Mouse (Mus musculus): ENCODE results near the gene Slc29a3. TPM values are rescaled to one million over a fixed set of nuclear protein-coding genes. Genes with fewer than 3 reads are reported as not detected.

Slc29a3 gene
- polyA plus RNA-seq (2016; fragmentation: Nextera tagmentation; extraction: Ambion mirVana), result 11.5 TPM in 2 replicates

DNA sequence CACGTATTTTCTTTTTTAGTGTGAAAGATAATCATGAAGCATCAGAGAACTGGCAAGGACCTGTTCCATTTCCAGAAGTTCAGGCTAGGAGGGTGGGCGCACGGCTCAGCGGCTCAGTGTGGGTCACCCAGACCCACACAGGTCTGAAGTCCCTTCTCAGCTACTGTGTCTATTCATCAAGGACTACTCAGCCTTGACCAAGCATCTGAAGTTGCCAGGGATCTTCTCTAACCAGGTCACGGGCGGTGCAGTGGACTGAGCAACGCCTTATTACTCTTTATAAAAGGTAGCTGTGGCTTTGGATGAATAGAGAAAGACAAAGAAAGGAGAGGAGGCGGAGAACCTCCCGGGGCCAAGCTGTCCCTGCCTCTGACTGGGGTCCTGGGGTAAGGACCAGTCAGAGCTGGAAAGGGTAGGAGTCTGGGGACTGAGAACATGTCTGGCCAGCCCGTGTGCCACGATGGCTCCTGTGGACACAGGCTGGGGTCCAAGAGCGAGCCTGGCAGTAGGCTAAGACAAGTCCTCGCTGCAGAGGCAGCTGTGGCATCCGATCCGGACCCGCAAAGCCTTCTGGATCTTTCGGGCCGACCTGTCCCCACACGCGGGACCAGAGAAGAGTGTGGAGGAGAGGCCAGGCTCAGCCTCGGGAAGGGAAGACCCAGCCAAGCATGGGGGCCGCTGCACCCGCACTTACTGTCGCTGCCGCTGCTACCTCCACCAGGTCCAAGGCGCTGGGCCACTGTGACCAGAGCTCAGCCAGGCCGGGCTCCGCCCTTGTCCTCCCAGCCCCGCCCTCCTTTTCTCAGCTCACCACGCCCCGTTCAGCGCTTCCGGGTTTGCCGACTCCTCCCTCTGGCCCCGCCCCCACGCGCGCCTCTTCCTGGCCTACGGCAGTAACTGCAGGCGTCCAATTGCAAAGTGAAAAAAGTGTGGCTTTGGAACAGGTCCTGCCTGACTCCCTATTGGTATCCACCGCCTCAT, at the start of gene Slc29a3:
TSS of gene Slc29a3 (minus strand) at position 755 of the 981 bp plus-strand sequence.
- H3K36me3 ChIP-seq, result 0 out of 2 replicates have a peak, but pooled peaks cover 3% of the 10 kb centered on the region
- H3K27me3 ChIP-seq, result no peaks in the 10 kb centered on the region
- H3K4me2 ChIP-seq (replicated peaks), result peak within 1 kb of the TSS; percentile 75
- 8% methylated on average over 41 of the region's 41 CpGs for WGBS
- H3K27ac ChIP-seq, result peak within 1 kb of the TSS; percentile 81
- peak within 1 kb of the TSS; percentile 61 for H3K4me3 ChIP-seq
- no peaks in the 10 kb centered on the region for H3K9me3 ChIP-seq (replicated peaks)
- peak within 1 kb of the TSS; percentile 74 for H3K9ac ChIP-seq
- ATAC-seq (ENCODE audit: low FRiP score), result peak; percentile 95
- peaks cover 37% of the 10 kb centered on the region for H3K4me1 ChIP-seq

DNA sequence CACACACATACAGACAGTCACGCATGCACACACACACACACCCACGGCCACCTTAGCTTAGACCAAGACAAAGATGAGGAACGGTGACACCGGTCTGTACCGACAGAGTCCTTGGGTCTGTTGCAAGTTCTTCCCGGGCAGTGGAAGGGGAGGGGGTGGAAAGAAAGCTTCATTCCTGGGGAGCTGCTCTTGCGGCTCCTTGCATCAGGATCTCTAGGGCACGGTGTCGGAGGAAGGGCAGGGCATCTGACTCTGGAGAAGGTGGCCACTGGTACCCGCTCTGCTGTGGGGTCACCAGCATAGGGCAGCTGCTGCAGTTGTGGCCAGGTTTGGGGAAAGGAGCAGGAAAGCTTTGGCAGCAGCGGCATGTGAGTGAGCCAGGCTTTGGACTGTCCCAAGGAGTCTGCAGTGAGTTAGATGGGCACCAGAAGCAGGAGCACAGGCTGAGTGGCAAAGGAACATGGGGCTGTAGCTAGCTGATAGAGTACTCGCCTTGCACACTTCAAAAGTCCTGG, 49.4 kb upstream of the Slc29a3 start:
- Histone ChIP-seq H3K4me2 (replicated peaks) (no peak overlapping the region), H3K27ac (no peak overlapping the region), H3K36me3 (no peaks in the 10 kb centered on the region), H3K27me3 (peaks cover 29% of the 10 kb centered on the region), H3K9ac (no peak overlapping the region), H3K4me3 (no peak overlapping the region), H3K4me1 (peaks cover 37% of the 10 kb centered on the region), H3K9me3 (replicated peaks) (no peaks in the 10 kb centered on the region)
- no peak for ATAC-seq (ENCODE audit: low FRiP score)
- WGBS, result 67% methylated on average over 12 of the region's 12 CpGs

DNA sequence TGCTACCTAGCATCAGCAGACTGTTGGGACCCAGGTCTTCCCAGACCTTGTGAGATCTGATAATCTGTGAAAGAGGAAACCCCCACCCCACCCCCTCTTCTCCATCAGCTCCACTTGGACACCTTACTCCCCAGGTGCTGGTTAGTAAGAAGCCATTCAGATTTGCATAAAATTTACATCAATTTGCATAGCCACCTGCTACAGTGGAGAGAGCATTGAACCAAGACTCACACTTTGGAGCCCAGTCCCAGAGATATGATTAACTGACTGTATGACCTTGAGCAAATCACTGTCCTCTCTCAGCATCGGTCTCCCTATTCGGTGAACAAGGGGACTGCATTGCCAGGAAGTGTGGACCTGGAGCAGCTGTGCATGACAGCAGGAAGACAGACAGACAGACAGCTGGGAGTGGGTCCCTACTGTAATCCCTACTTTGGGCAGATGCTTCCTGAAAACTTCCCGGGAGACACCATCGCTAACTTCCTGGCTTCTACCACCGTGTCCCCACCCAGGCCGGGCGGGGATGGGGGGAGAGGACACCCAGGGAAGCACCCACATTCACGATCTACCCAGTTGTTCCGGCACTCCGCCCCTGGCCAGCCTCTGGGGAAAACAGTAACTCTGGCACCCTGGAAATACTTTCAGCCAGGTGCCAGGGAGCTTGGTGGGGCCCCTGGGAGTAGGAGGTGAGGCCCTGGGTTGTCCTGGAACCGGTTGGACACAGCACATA, 48.7 kb upstream of the Slc29a3 start:
- no peak overlapping the region for H3K9ac ChIP-seq
- H3K36me3 ChIP-seq, result no peaks in the 10 kb centered on the region

DNA sequence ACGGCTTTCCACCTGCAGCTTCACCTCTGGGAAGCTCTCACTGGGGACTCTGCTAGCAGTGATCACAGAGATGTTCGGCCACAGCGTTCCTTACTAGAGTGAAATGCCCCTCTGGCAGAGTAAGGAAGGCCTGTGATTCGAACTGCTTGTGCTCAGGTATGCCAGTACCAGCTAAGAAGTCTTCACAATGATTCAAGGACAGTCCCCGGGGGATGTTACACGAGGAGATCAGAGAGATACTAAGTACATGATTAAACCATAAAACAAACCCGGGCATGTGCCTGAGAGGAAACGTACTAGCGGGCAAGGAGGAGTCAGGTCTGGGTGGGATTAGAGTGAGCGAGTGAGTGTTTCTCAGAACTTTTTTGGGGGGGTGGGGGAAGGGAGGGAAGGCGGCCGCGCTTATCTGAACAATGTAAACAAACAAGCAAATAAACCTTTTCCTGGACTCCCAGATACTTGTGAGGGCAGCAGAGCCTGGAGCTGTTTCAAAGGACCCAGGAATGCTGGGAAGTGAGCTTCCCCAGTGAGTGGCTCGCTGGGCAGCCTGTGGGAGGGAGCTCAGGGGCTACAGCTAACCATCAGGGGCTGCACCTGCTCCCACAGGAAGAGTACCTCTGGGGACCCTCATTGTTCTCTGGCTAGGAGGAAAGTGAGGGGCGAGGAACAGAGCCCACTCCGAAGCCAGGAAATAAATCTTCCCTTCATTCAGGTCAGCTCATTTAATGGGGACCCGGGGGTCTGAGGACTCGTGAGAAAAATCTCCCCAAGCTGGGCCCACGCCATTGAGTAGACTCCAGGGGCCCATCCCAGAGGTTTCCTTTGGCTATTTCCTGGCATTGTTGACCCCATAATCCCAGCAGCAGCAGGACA, 47.9 kb upstream of the Slc29a3 start:
- H3K9ac ChIP-seq, result no peak overlapping the region
- H3K4me1 ChIP-seq, result peaks cover 25% of the 10 kb centered on the region
- H3K4me2 ChIP-seq (replicated peaks), result no peak overlapping the region
- ATAC-seq (ENCODE audit: low FRiP score), result no peak
- 27% methylated on average over 19 of the region's 19 CpGs for WGBS
- H3K4me3 ChIP-seq, result no peak overlapping the region
- H3K27me3 ChIP-seq, result peaks cover 29% of the 10 kb centered on the region
- H3K36me3 ChIP-seq, result no peaks in the 10 kb centered on the region
- H3K9me3 ChIP-seq (replicated peaks), result no peaks in the 10 kb centered on the region
- no peak overlapping the region for H3K27ac ChIP-seq

More for the DNA sequence above, 48.7 kb upstream of the Slc29a3 start:
- Histone ChIP-seq H3K9me3 (replicated peaks) (no peaks in the 10 kb centered on the region), H3K27me3 (peaks cover 26% of the 10 kb centered on the region), H3K4me2 (replicated peaks) (no peak overlapping the region), H3K4me1 (peaks cover 33% of the 10 kb centered on the region), H3K27ac (no peak overlapping the region), H3K4me3 (no peak overlapping the region)
- 36% methylated on average over 11 of the region's 11 CpGs for WGBS
- no peak for ATAC-seq (ENCODE audit: low FRiP score)

DNA sequence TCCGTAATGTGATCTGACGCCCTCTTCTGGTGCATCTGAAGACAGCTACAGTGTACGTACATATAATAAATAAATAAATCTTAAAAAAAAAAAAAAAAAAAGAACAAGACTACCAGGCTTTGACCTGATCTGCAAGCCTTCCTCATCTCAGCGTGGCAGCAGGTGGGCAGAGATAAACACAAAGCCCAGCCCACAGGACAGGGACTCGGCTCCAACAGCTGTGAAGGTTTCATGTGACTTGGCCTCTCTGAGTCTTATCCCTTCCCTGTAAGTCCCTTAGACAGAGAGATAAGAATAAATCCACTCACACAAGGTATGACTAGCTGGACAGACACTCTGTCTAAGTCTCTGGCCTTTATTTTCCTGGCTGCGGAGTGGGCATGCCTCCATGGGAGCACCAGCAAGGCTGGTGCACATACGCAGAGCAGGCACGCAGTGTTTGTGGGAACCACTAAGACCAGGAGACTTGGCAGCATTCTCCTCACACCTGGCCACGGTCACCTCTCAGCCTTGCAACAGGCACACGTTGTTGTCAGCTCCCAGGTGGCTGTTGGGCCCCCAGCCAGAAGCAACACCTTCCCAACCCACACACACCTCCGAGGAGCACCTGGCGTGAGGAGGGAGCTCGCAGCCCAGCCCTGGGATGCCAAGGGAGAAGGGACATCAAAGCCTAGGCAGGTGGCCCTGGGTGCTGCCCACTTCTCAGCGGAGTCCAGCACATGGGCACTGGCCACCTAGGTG, 45.3 kb upstream of the Slc29a3 start:
- Histone ChIP-seq H3K4me2 (replicated peaks) (no peak overlapping the region), H3K27ac (no peak overlapping the region), H3K9me3 (replicated peaks) (no peaks in the 10 kb centered on the region), H3K36me3 (no peaks in the 10 kb centered on the region), H3K4me3 (no peak overlapping the region), H3K4me1 (peaks cover 32% of the 10 kb centered on the region), H3K9ac (no peak overlapping the region), H3K27me3 (peaks cover 40% of the 10 kb centered on the region)
- WGBS, result 81% methylated on average over 14 of the region's 14 CpGs
- no peak for ATAC-seq (ENCODE audit: low FRiP score)

DNA sequence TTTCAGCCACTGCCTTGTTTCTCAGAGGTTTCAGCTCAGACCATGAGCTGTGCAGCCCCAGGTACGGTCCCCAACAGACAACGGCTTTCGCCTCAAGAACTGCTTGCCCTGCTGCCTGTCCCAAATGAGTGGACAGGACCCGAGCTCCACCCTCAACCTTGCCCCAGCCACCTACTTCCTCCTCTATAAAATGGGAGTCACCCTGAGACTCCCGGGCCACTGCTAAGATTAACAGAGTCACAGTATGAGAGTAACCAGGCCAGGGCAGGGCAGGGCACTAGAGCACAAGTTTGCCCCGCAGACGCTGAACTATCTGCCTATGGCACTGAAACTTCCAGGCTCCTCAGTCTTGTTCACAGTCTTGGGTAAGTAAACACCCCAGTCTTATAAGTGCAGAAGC, 43.9 kb upstream of the Slc29a3 start:
- Histone ChIP-seq H3K27ac (no peak overlapping the region), H3K4me3 (no peak overlapping the region), H3K27me3 (peaks cover 43% of the 10 kb centered on the region), H3K9me3 (replicated peaks) (no peaks in the 10 kb centered on the region), H3K4me2 (replicated peaks) (no peak overlapping the region), H3K36me3 (no peaks in the 10 kb centered on the region), H3K4me1 (peaks cover 35% of the 10 kb centered on the region), H3K9ac (no peak overlapping the region)
- no peak for ATAC-seq (ENCODE audit: low FRiP score)
- WGBS, result 91% methylated on average over 7 of the region's 7 CpGs

DNA sequence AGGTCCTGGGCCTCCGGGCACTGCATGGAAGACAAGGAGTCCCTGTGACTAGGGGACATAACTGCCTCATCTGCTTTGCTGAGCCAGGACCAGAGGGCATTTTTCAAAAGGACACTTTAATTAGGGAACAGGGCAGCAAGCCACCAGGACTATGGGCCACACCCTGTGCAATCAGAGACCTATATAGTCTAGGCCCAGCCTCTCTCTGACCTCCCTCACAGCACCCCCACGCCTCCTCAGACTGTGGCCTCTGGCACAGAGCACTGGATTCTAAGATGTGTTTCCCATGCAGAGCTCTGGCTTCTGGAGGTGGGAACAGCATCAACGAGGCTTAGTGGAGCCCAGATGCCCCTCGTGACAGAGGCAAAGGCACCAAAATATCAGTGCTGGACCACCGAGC, 43.4 kb upstream of the Slc29a3 start:
- 70% methylated on average over 5 of the region's 5 CpGs for WGBS
- no peaks in the 10 kb centered on the region for H3K36me3 ChIP-seq
- H3K4me1 ChIP-seq, result peaks cover 30% of the 10 kb centered on the region
- no peak overlapping the region for H3K4me3 ChIP-seq
- H3K27ac ChIP-seq, result no peak overlapping the region
- no peak overlapping the region for H3K9ac ChIP-seq
- no peak overlapping the region for H3K4me2 ChIP-seq (replicated peaks)
- H3K27me3 ChIP-seq, result peaks cover 47% of the 10 kb centered on the region
- H3K9me3 ChIP-seq (replicated peaks), result no peaks in the 10 kb centered on the region
- no peak for ATAC-seq (ENCODE audit: low FRiP score)

DNA sequence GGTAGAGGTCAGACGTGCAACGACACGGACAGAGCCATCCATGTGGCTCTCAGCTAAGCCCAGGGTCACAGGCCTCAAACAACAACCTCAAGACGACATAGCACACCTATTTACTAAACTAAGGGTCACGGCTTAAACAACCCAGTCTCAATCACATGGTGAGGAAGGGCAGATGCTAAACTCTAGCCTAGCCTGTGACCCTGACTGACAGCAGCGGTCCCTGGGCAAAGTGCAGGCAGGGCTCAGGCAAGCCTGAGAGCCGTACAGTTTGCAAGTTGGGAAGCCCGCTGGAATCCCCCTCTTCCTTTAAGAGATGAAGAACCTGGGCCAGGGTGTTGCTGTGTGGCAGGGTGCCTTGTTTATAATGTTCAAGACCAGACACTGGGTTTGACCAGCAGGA, 42.2 kb upstream of the Slc29a3 start:
- Histone ChIP-seq H3K4me1 (peaks cover 24% of the 10 kb centered on the region), H3K4me3 (no peak overlapping the region), H3K4me2 (replicated peaks) (no peak overlapping the region), H3K9ac (no peak overlapping the region), H3K27ac (no peak overlapping the region), H3K9me3 (replicated peaks) (no peaks in the 10 kb centered on the region), H3K36me3 (no peaks in the 10 kb centered on the region), H3K27me3 (peaks cover 49% of the 10 kb centered on the region)
- 52% methylated on average over 8 of the region's 8 CpGs for WGBS
- no peak for ATAC-seq (ENCODE audit: low FRiP score)

DNA sequence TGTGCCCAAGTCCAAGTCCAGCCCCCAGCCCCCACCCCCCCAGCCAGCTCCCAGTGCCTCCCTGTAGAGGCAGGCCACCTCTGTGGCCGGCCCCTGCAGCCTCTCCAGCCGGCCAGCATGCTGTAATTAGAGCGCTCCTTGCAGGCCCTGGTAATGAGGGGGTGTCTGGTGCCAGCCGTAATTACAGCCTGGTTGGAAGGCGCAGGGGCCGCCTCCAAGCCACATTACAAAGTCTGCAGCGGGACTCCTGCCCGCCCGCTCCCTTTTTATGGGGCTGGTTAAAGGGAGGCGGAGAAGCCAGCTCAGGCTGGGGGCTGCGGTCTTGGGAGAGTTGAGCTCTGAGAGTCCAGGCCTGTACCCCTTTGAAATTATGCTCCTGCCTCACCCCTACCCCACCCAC, 41.8 kb upstream of the Slc29a3 start:
- peaks cover 24% of the 10 kb centered on the region for H3K4me1 ChIP-seq
- peaks cover 48% of the 10 kb centered on the region for H3K27me3 ChIP-seq
- H3K36me3 ChIP-seq, result no peaks in the 10 kb centered on the region
- no peak overlapping the region for H3K9ac ChIP-seq
- H3K4me2 ChIP-seq (replicated peaks), result no peak overlapping the region
- no peak overlapping the region for H3K27ac ChIP-seq
- no peaks in the 10 kb centered on the region for H3K9me3 ChIP-seq (replicated peaks)
- whole genome bisulfite sequencing, result 28% methylated on average over 11 of the region's 11 CpGs
- no peak overlapping the region for H3K4me3 ChIP-seq
- ATAC-seq (ENCODE audit: low FRiP score), result no peak

DNA sequence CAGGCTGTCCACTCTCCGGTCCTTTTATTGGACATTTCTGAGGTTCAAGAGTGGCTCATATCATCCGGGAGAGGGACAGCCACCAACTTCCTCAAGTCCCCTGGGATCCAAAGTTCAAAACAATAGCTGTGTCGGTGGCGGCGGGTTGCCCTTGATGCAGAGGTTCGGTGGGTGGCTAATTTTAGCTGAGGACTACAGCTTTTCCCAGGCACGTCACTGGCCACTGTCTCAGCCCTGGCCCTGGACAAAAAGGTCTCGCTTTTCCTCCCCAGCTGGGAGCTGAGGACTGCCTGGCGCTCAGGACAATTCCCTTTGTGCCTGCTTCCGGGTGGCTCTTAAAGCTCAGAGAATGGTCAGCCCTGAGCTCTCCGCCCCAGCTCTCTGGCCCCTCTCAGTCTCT, 40.2 kb upstream of the Slc29a3 start:
- Histone ChIP-seq H3K9ac (no peak overlapping the region), H3K4me3 (no peak overlapping the region), H3K4me2 (replicated peaks) (no peak overlapping the region), H3K36me3 (no peaks in the 10 kb centered on the region), H3K27ac (no peak overlapping the region), H3K4me1 (peaks cover 24% of the 10 kb centered on the region), H3K9me3 (replicated peaks) (no peaks in the 10 kb centered on the region), H3K27me3 (peaks cover 33% of the 10 kb centered on the region)
- no peak for ATAC-seq (ENCODE audit: low FRiP score)
- WGBS, result 12% methylated on average over 11 of the region's 11 CpGs

DNA sequence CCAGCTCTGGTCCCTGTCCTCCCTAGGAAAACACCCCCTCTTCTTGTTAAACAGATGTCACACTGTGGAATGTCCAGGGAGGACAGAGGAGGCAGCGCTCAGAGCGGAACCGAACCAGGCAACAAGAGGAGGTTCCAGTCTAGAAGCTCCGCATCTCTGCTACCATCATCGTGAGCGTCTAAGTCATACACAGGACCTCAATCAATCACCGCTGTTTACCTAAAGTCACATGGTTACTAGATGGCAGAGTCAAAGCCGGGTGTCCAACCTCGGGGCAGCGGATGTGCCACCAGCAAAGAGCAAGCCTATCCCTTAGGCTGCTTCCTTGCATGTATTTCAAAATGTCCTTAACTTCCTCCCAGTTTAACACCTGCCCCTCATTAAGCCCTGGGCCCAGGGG, 39.8 kb upstream of the Slc29a3 start:
- Histone ChIP-seq H3K36me3 (no peaks in the 10 kb centered on the region), H3K4me1 (peaks cover 28% of the 10 kb centered on the region), H3K9ac (no peak overlapping the region), H3K4me2 (replicated peaks) (no peak overlapping the region), H3K4me3 (no peak overlapping the region), H3K27me3 (peaks cover 37% of the 10 kb centered on the region), H3K27ac (no peak overlapping the region), H3K9me3 (replicated peaks) (no peaks in the 10 kb centered on the region)
- WGBS, result 59% methylated on average over 10 of the region's 10 CpGs
- no peak for ATAC-seq (ENCODE audit: low FRiP score)
